26 mouse cellular contexts compared by ENCODE assay signal in the genomic region with DNA sequence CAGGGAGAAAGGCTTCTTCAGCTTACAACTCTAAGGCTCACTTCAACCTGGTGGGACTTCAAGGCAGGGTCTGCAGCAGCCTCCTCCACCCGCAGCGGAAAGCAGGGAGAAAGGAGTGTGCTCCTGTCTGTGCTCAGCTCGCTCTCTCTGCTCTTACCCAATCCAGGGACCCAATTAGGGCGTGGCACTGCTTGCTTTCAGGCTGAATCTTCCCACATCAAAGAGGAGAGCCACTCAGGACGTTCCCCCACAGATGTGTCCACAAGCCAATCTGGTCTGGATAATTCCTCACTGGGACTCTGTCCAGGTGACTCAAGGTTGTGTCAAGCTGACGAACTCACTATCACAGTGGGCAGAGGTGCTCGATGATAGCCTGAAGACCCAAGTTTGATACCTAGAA.
DNase-seq lines count a peak whose midpoint lies in the region; ATAC-seq and TF ChIP-seq lines count a peak whose summit lies in the region.
"Had no signal": no experiment of that assay in that cellular context is flagged by ENCODE, and none has a peak within 500 bp of the region (broad histone marks: within the 10 kb centered on the region; RNA-seq: fewer than 3 reads in every experiment).

No protein-coding gene starts in this region.

- ATAC-seq in liver, postnatal 0 days: peak; percentile 58
- ATAC-seq in stomach, embryonic 16.5 days (ENCODE audit: insufficient read depth, low FRiP score): no peak
- ATAC-seq: activated CD4-positive, CD25-positive, alpha-beta regulatory T cell, adult 4 months; CD4-positive, CD25-positive, alpha-beta regulatory T cell, adult 4 months; forebrain, embryonic 14.5 days; forebrain, embryonic 16.5 days; Patski had no signal

- peak overlapping the region; percentile 90 for H3K27ac ChIP-seq in liver, postnatal 0 days (ENCODE audit: low read depth)
- no peak overlapping the region; the same call in 1 of the 2 replicates for H3K27ac ChIP-seq in stomach, embryonic 16.5 days (ENCODE audit: low read length)
- H3K27ac ChIP-seq: embryonic facial prominence, embryonic 13.5 days; embryonic facial prominence, embryonic 15.5 days; forebrain, embryonic 10.5 days; forebrain, embryonic 12.5 days had no signal

- H3K27me3 ChIP-seq in liver, postnatal 0 days (ENCODE audit: insufficient read depth, low read length): no peaks in the 10 kb centered on the region
- H3K27me3 ChIP-seq in stomach, embryonic 16.5 days (ENCODE audit: control insufficient read depth, insufficient read depth, low read length): no peaks in the 10 kb centered on the region; the same call in 1 of the 2 replicates
- H3K27me3 ChIP-seq: embryonic facial prominence, embryonic 13.5 days; embryonic facial prominence, embryonic 15.5 days; Patski had no signal

- H3K9ac ChIP-seq in liver, postnatal 0 days (replicated peaks): peak overlapping the region; percentile 38; the same call in 1 of the 2 replicates
- 0 out of 2 replicates have a peak overlapping the region, but pooled peaks have one; percentile 35 for H3K9ac ChIP-seq in stomach, embryonic 16.5 days (ENCODE audit: low read length)
- H3K9ac ChIP-seq: embryonic facial prominence, embryonic 13.5 days; embryonic facial prominence, embryonic 15.5 days; forebrain, embryonic 12.5 days had no signal

- H3K4me2 ChIP-seq in liver, postnatal 0 days (ENCODE audit: low read depth, low read length): peak overlapping the region; percentile 44; the same call in 1 of the 2 replicates
- no peak overlapping the region for H3K4me2 ChIP-seq in stomach, embryonic 16.5 days (ENCODE audit: low read depth, low read length)
- H3K4me2 ChIP-seq: embryonic facial prominence, embryonic 13.5 days; embryonic facial prominence, embryonic 15.5 days; forebrain, embryonic 12.5 days had no signal

- H3K36me3 ChIP-seq in liver, postnatal 0 days (replicated peaks; ENCODE audit: insufficient read depth, low read length): no peaks in the 10 kb centered on the region
- no peaks in the 10 kb centered on the region for H3K36me3 ChIP-seq in stomach, embryonic 16.5 days (ENCODE audit: control insufficient read depth, insufficient read depth, low read length)
- H3K36me3 ChIP-seq: embryonic facial prominence, embryonic 13.5 days; embryonic facial prominence, embryonic 15.5 days; forebrain, embryonic 10.5 days; forebrain, embryonic 12.5 days; G1E had no signal

- no peak for TF ChIP-seq CTCF in liver, postnatal 0 days (IDR thresholded peaks at IDR 0.05; ENCODE audit: low read depth)

- H3K4me3 ChIP-seq in liver, postnatal 0 days (ENCODE audit: low read depth, low read length): peak overlapping the region; percentile 22; the same call in 1 of the 2 replicates
- no peak overlapping the region for H3K4me3 ChIP-seq in stomach, embryonic 16.5 days (replicated peaks; ENCODE audit: low read length)
- H3K4me3 ChIP-seq: embryonic facial prominence, embryonic 13.5 days; embryonic facial prominence, embryonic 15.5 days; erythroblast, embryonic 14.5 days; forebrain, embryonic 10.5 days; forebrain, embryonic 12.5 days had no signal

- peaks cover 6% of the 10 kb centered on the region; the same call in 1 of the 2 replicates for H3K4me1 ChIP-seq in liver, postnatal 0 days (ENCODE audit: insufficient read depth)
- peaks cover 11% of the 10 kb centered on the region for H3K4me1 ChIP-seq in stomach, embryonic 16.5 days (ENCODE audit: control insufficient read depth, insufficient read depth, low read length)

- 49% methylated on average over 7 of the region's 7 CpGs for WGBS in liver, postnatal 0 days (ENCODE audit: insufficient replicate concordance)
- 52% methylated on average over 7 of the region's 7 CpGs for WGBS in stomach, embryonic 16.5 days

- peak; percentile 43 to 69 for DNase-seq in adrenal gland, adult (ENCODE audit: inconsistent age in 2 of 2, low spot score in 1 of 2)
- no peak for DNase-seq in adrenal gland, postnatal 25 days
- peak; percentile 68 for DNase-seq in liver, postnatal 0 days
- DNase-seq in liver (no peak), 3T3-L1 (ENCODE audit: low read depth, low spot score) (peak; percentile 39)
- no peak for DNase-seq in kidney, postnatal 4 days
- DNase-seq in kidney, postnatal 10 days: no peak
- DNase-seq: adrenal gland, postnatal 10 days; cerebellum, adult 11-12 months; cerebellum, adult 2 months; cerebellum, adult 9-11 months; cerebellum, postnatal 14 days; cerebellum, postnatal 36 days; embryo, embryonic 11 days had no signal

- no peak for TF ChIP-seq EP300 in liver, postnatal 0 days (IDR thresholded peaks at IDR 0.05; ENCODE audit: low read depth)

- H3K9me3 ChIP-seq in liver, postnatal 0 days (ENCODE audit: low read length): no peaks in the 10 kb centered on the region
- no peaks in the 10 kb centered on the region for H3K9me3 ChIP-seq in stomach, embryonic 16.5 days (replicated peaks; ENCODE audit: control insufficient read depth, low read length)
- H3K9me3 ChIP-seq: embryonic facial prominence, embryonic 13.5 days; embryonic facial prominence, embryonic 15.5 days; forebrain, embryonic 10.5 days; forebrain, embryonic 12.5 days; G1E had no signal

Comparison
In these comparisons a context has a peak if more than half of its experiments do, and no peak if none do; other contexts are left out.
1. DNase-seq: peak in adrenal gland, adult (2 of 2), liver, postnatal 0 days (single experiment) and 3T3-L1 (single experiment); none in adrenal gland, postnatal 25 days (single experiment), liver (single experiment), kidney, postnatal 4 days (0 of 2) and kidney, postnatal 10 days (single experiment).